Comparison of ENCODE assay signal across 8 mouse cellular contexts in the genomic region with DNA sequence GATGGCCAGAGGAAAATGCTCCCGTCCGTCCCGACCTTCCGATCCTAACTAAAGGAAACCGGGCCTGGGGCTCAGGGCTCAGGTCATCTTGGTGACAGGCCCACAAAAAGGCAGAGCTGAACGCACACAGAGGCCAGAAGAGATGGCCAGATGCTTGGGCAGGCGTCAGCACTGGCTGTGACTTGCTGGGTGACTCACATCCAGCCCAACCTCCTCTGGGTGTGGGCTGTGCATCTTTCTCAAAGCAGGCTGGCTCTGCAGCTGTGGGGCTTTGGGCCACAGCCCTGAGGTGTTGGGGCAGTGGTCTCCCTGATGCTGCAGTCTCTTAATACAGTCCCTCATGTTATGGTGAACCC. TPM values are rescaled to one million over a fixed set of nuclear protein-coding genes. Genes with fewer than 3 reads are reported as not detected.
DNase-seq lines count a peak whose midpoint lies in the region; ATAC-seq and TF ChIP-seq lines count a peak whose summit lies in the region.

No protein-coding gene starts in this region.

- TF ChIP-seq CTCF in kidney, postnatal 0 days (IDR thresholded peaks at IDR 0.05; ENCODE audit: low read depth) = no peak
- no peak for TF ChIP-seq CTCF in Patski (IDR thresholded peaks at IDR 0.05)

- CTCF ChIA-PET in Patski (lab: Charles Lee) = interaction anchor here (1.4 to 3.8 kb wide), 2 partner anchors 9 to 13 kb away, joined by 3 to 14 read pairs; no protein-coding TSS in a partner anchor

- in situ Hi-C loops in Patski (cut with MboI; ENCODE audit: low pct_unique_long_range_greater_than_20kb) = no loop called here

- TF ChIP-seq POLR2A in myocyte (IDR thresholded peaks at IDR 0.05; ENCODE audit: insufficient read length, low read depth) = peak; percentile 48

- H3K27me3 ChIP-seq in kidney, postnatal 0 days (ENCODE audit: insufficient read depth, low read length) = no peaks in the 10 kb centered on the region
- H3K27me3 ChIP-seq in Patski (no peaks in the 10 kb centered on the region), myocyte (ENCODE audit: control insufficient read depth, insufficient read depth, insufficient read length) (no peaks in the 10 kb centered on the region)
- no peaks in the 10 kb centered on the region for H3K27me3 ChIP-seq in forebrain, embryonic 10.5 days (ENCODE audit: poor library complexity, severe bottlenecking)
- H3K27me3 ChIP-seq in limb, embryonic 11.5 days (ENCODE audit: control insufficient read depth, insufficient read depth, low read length) = no peaks in the 10 kb centered on the region

- POLR2A ChIA-PET in Patski (lab: Charles Lee) = no interaction called here

- peak; percentile 65 for ATAC-seq in kidney, postnatal 0 days (replicated peaks; ENCODE audit: low FRiP score, low read depth)
- ATAC-seq in Patski = peak; percentile 76
- ATAC-seq in limb, embryonic 11.5 days (ENCODE audit: insufficient number of reproducible peaks, low FRiP score, low TSS enrichment, low read depth) = peak; percentile 24; the same call in 1 of the 2 replicates

- peak overlapping the region; percentile 22 for H3ac ChIP-seq in myocyte (ENCODE audit: control insufficient read depth, insufficient read length)

- no peaks in the 10 kb centered on the region for H3K36me3 ChIP-seq in kidney, postnatal 0 days (ENCODE audit: insufficient read depth, low read length)
- peaks cover 12% of the 10 kb centered on the region for H3K36me3 ChIP-seq in forebrain, embryonic 10.5 days (replicated peaks)
- no peaks in the 10 kb centered on the region for H3K36me3 ChIP-seq in limb, embryonic 11.5 days (ENCODE audit: control insufficient read depth, insufficient read depth, low read length)
- no peaks in the 10 kb centered on the region for H3K36me3 ChIP-seq in myocyte (ENCODE audit: control insufficient read depth, insufficient read depth)

- no peaks in the 10 kb centered on the region for H3K9me3 ChIP-seq in kidney, postnatal 0 days (replicated peaks; ENCODE audit: low read length)
- no peaks in the 10 kb centered on the region for H3K9me3 ChIP-seq in forebrain, embryonic 10.5 days
- no peaks in the 10 kb centered on the region for H3K9me3 ChIP-seq in limb, embryonic 11.5 days (ENCODE audit: control insufficient read depth, low read length)

- H3K4me3 ChIP-seq in kidney, postnatal 0 days (replicated peaks; ENCODE audit: low read depth, low read length) = no peak overlapping the region
- peak overlapping the region; percentile 50 for H3K4me3 ChIP-seq in forebrain, embryonic 10.5 days
- H3K4me3 ChIP-seq in limb, embryonic 11.5 days (ENCODE audit: low read depth, low read length) = no peak overlapping the region
- peak overlapping the region; percentile 34 for H3K4me3 ChIP-seq in myocyte

- peaks cover 63% of the 10 kb centered on the region for H3K4me1 ChIP-seq in kidney, postnatal 0 days (replicated peaks; ENCODE audit: insufficient read depth, low read length)
- H3K4me1 ChIP-seq in forebrain, embryonic 10.5 days = peaks cover 79% of the 10 kb centered on the region
- H3K4me1 ChIP-seq in limb, embryonic 11.5 days (ENCODE audit: control insufficient read depth, insufficient read depth, low read length) = peaks cover 57% of the 10 kb centered on the region

- H3K9ac ChIP-seq in kidney, postnatal 0 days (ENCODE audit: low read depth, low read length) = no peak overlapping the region; the same call in 1 of the 2 replicates
- H3K9ac ChIP-seq in limb, embryonic 11.5 days (ENCODE audit: low read length) = peak overlapping the region; percentile 17; the same call in 1 of the 2 replicates

- H3K79me2 ChIP-seq in myocyte (ENCODE audit: control insufficient read depth, insufficient read depth) = peaks cover 87% of the 10 kb centered on the region

- H3K27ac ChIP-seq in kidney, postnatal 0 days = peak overlapping the region; percentile 98
- peak overlapping the region; percentile 97 for H3K27ac ChIP-seq in forebrain, embryonic 10.5 days
- H3K27ac ChIP-seq in limb, embryonic 11.5 days (replicated peaks; ENCODE audit: low read depth, low read length) = peak overlapping the region; percentile 99

- peak overlapping the region; percentile 58 for H3K4me2 ChIP-seq in kidney, postnatal 0 days (ENCODE audit: low read length)
- peak overlapping the region; percentile 53 for H3K4me2 ChIP-seq in limb, embryonic 11.5 days (ENCODE audit: low read depth, severe bottlenecking)
- H3K4me2 ChIP-seq in myocyte (ENCODE audit: low read depth) = peak overlapping the region; percentile 70

- DNase-seq in kidney, postnatal 0 days (ENCODE audit: low spot score) = no peak
- DNase-seq in kidney, postnatal 4 days = no peak
- no peak for DNase-seq in Patski (ENCODE audit: low read depth, low spot score)
- no peak for DNase-seq in forebrain, embryonic 10.5 days (ENCODE audit: extremely low spot score, low spot score)
- DNase-seq in limb, embryonic 11.5 days (ENCODE audit: low spot score) = no peak
- no peak for DNase-seq in thymus, postnatal 25 days
- DNase-seq in layer of hippocampus, postnatal 36 days = no peak

- 2% methylated on average over 7 of the region's 7 CpGs for WGBS in kidney, postnatal 0 days
- 2% methylated on average over 7 of the region's 7 CpGs for WGBS in forebrain, embryonic 10.5 days
- 1% methylated on average over 7 of the region's 7 CpGs for WGBS in limb, embryonic 11.5 days

TF ChIP-seq in myocyte, 11 proteins besides CTCF, POLR2A, EP300 and RAD21:
- TF ChIP-seq CEBPB (IDR thresholded peaks at IDR 0.05; ENCODE audit: insufficient read depth, poor library complexity, severe bottlenecking) = no peak
- TF ChIP-seq MYOG (IDR thresholded peaks at IDR 0.05; ENCODE audit: control insufficient read depth in 1 of 3, insufficient read depth in 1 of 3, insufficient read length in 2 of 3, low read depth in 2 of 3) = peak in 2 of 3 experiments; percentile 48 to 80
- peak in 2 of 3 experiments; percentile 45 to 87 for TF ChIP-seq MYOD1 (IDR thresholded peaks at IDR 0.05; ENCODE audit: control insufficient read depth in 1 of 3, insufficient read length in 2 of 3, low read depth in 2 of 3)

RNA-seq across cellular contexts. Expression of a gene that starts 37.5 kb away (rescaled TPM):
- polyA plus RNA-seq in kidney, postnatal 0 days (2015; fragmentation: Nextera tagmentation; extraction: Ambion mirVana) = 14.6 and 15.5 TPM in 2 replicates
- polyA plus RNA-seq in Patski (2021) (98.6 TPM), myocyte (2012; fragmentation: generic; extraction: Trizol) (127 TPM)
- 15.7 and 17.8 TPM in 2 replicates for polyA plus RNA-seq in forebrain, embryonic 10.5 days (2016; fragmentation: Nextera tagmentation; extraction: Ambion mirVana)
- polyA plus RNA-seq in limb, embryonic 11.5 days (2014; fragmentation: Nextera tagmentation; extraction: Ambion mirVana) = 23.6 and 24.3 TPM in 2 replicates
- 100 to 1,000 TPM; 266 to 300 TPM for total RNA-seq in layer of hippocampus, postnatal 36 days (2021)

Comparison
In these comparisons a context has a peak if more than half of its experiments do, and no peak if none do; other contexts are left out.
1. ATAC-seq: peak in every context shown above with its lines; median percentile 76 in Patski; 65 in kidney, postnatal 0 days; 24 in limb, embryonic 11.5 days.
2. H3K4me3 ChIP-seq: peak in forebrain, embryonic 10.5 days (single experiment) and myocyte (single experiment); none in kidney, postnatal 0 days (single experiment) and limb, embryonic 11.5 days (single experiment).
3. Peak in every context shown above with its lines, with median percentiles within 50 percentile points of each other: H3K27ac ChIP-seq and H3K4me2 ChIP-seq.